In the genomic region with DNA sequence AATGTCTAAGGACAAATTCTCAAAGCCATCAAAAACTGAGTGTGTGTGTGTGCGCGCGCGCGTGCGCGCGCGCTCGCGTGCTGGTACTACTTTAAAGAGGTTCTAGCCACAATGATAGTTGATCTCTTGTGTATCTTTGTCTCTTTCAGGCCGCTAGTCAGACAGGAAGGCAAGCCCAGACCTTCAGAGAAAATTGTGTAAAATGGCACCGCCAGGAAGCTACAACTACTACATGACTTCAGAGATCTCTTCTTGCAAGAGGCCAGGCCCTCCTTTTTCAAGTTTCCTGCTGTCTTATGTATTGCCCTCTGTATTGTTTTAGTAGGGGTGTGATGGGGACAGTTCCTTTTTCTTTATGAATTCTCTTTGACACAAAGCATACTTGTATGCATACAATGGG, we compare ENCODE assay signal across 30 mouse cellular contexts. TPM values are rescaled to one million over a fixed set of nuclear protein-coding genes. Genes with fewer than 3 reads are reported as not detected.
"Had no signal": no experiment of that assay in that cellular context is flagged by ENCODE, and none has a peak within 500 bp of the region (broad histone marks: within the 10 kb centered on the region; RNA-seq: fewer than 3 reads in every experiment).

No protein-coding gene starts in this region.

- H3K36me3 ChIP-seq: limb, embryonic 10.5 days; limb, embryonic 13.5 days; liver, embryonic 12.5 days; liver, embryonic 15.5 days; neural tube, embryonic 12.5 days; neural tube, embryonic 15.5 days had no signal

- H3K27me3 ChIP-seq: limb, embryonic 13.5 days; liver, embryonic 12.5 days; liver, embryonic 15.5 days; neural tube, embryonic 12.5 days; neural tube, embryonic 15.5 days had no signal

- H3K9me3 ChIP-seq: limb, embryonic 10.5 days; limb, embryonic 13.5 days; liver, embryonic 12.5 days; liver, embryonic 15.5 days; neural tube, embryonic 12.5 days; neural tube, embryonic 15.5 days had no signal

- H3K4me3 ChIP-seq: layer of hippocampus, adult 2 months; limb, embryonic 10.5 days; limb, embryonic 13.5 days; liver, embryonic 12.5 days; liver, embryonic 15.5 days; neural tube, embryonic 12.5 days; neural tube, embryonic 15.5 days had no signal

- H3K4me2 ChIP-seq: limb, embryonic 13.5 days; liver, embryonic 12.5 days; liver, embryonic 15.5 days; midbrain, embryonic 11.5 days; neural tube, embryonic 12.5 days; neural tube, embryonic 15.5 days had no signal

- ATAC-seq: intestine, postnatal 0 days; liver, embryonic 12.5 days had no signal

- H3K27ac ChIP-seq: kidney, postnatal 0 days; layer of hippocampus, adult 2 months; limb, embryonic 10.5 days; limb, embryonic 13.5 days; liver, embryonic 12.5 days; liver, embryonic 15.5 days; neural tube, embryonic 12.5 days; neural tube, embryonic 15.5 days; stomach, postnatal 0 days had no signal

- DNase-seq: kidney, adult 2 months; kidney, postnatal 25 days; layer of hippocampus, adult 9-11 months; liver; lung, adult 18-20 months; lung, postnatal 14 days; lung, postnatal 4 days; midbrain, embryonic 14.5 days; right cerebral cortex, adult 18-20 months; right cerebral cortex, postnatal 14 days; spleen, adult 18-20 months had no signal

- H3K4me1 ChIP-seq: limb, embryonic 10.5 days; limb, embryonic 13.5 days; liver, embryonic 12.5 days; liver, embryonic 15.5 days; neural tube, embryonic 12.5 days had no signal

- H3K9ac ChIP-seq: limb, embryonic 13.5 days; liver, embryonic 12.5 days; liver, embryonic 15.5 days; neural tube, embryonic 12.5 days; neural tube, embryonic 15.5 days had no signal

RNA-seq across cellular contexts. Expression of gene Cd8a, which starts 3.5 kb away (rescaled TPM):
- total RNA-seq: layer of hippocampus, adult 2 months; layer of hippocampus, postnatal 25 days; left cerebral cortex, adult 18-20 months; left cerebral cortex, postnatal 25 days; megakaryocyte progenitor cell, adult 5-6 weeks; megakaryocyte-erythroid progenitor cell, adult 5-6 weeks; midbrain, postnatal 0 days had no signal
- polyA plus RNA-seq: intestine, embryonic 14.5 days; kidney, embryonic 14.5 days; limb, embryonic 10.5 days; limb, embryonic 13.5 days; liver, embryonic 12.5 days; liver, embryonic 15.5 days; midbrain, embryonic 11.5 days; midbrain, embryonic 14.5 days; midbrain, postnatal 0 days; neural tube, embryonic 12.5 days; neural tube, embryonic 15.5 days; stomach, postnatal 0 days had no signal

RNA-seq across cellular contexts. Expression of gene Cd8b1, which starts 54.1 kb away (rescaled TPM):
- total RNA-seq: layer of hippocampus, adult 2 months; layer of hippocampus, postnatal 25 days; left cerebral cortex, adult 18-20 months; left cerebral cortex, postnatal 25 days; megakaryocyte progenitor cell, adult 5-6 weeks; megakaryocyte-erythroid progenitor cell, adult 5-6 weeks; midbrain, postnatal 0 days had no signal
- polyA plus RNA-seq: intestine, embryonic 14.5 days; kidney, embryonic 14.5 days; limb, embryonic 13.5 days; liver, embryonic 12.5 days; liver, embryonic 15.5 days; midbrain, embryonic 11.5 days; midbrain, embryonic 14.5 days; midbrain, postnatal 0 days; neural tube, embryonic 12.5 days; neural tube, embryonic 15.5 days; stomach, postnatal 0 days had no signal

RNA-seq across cellular contexts. Expression of gene Smyd1, which starts 54.7 kb away (rescaled TPM):
- total RNA-seq: megakaryocyte progenitor cell, adult 5-6 weeks; megakaryocyte-erythroid progenitor cell, adult 5-6 weeks had no signal
